Mouse (Mus musculus) midbrain, embryonic 10.5 days (tissue): ENCODE measurements around the gene Hist2h2ac. TPM values are rescaled to one million over a fixed set of nuclear protein-coding genes. Genes with fewer than 3 reads are reported as not detected.
A peak's percentile ranks its signal among the peaks of the same experiment; 100 is the strongest.
"Not testable (repeated sequence)": the region's sequence is repeated elsewhere in the genome, so short reads cannot be mapped to it uniquely, and the experiment has no call there.

ENCODE experiments used
- DNase-seq: peaks from one replicate; pipeline ENCODE4 v3.0.0-alpha.2; 2017; ENCODE audit warnings: low spot score
- H3K27ac ChIP-seq: fragments of 300-500 bp; sonication (generic); replicated peaks from 2 replicates; pipeline ENCODE4 v1.5.1; 2016; ENCODE audit warnings: mild to moderate bottlenecking
- H3K27me3 ChIP-seq: fragments of 300-500 bp; sonication (generic); 2 replicates; pipeline ENCODE4 v1.6.1; 2016; ENCODE audit warnings: low read depth, mild to moderate bottlenecking; ENCODE audit not compliant: poor library complexity, severe bottlenecking
- H3K36me3 ChIP-seq: fragments of 300-500 bp; sonication (generic); 2 replicates; pipeline ENCODE4 v1.6.1; 2016; ENCODE audit warnings: mild to moderate bottlenecking, moderate library complexity
- H3K4me1 ChIP-seq: fragments of 300-500 bp; sonication (generic); 2 replicates; pipeline ENCODE4 v1.6.1; 2016
- H3K4me3 ChIP-seq: fragments of 300-500 bp; sonication (generic); 2 replicates; pipeline ENCODE4 v1.5.1; 2016; ENCODE audit warnings: mild to moderate bottlenecking, moderate library complexity
- H3K9me3 ChIP-seq: fragments of 300-500 bp; sonication (generic); replicated peaks from 2 replicates; pipeline ENCODE4 v1.6.1; 2016; ENCODE audit warnings: mild to moderate bottlenecking
- WGBS: fragments of 180-500 bp; shearing (Covaris S2); methylation state at CpG from one replicate; pipeline ENCODE4 v1.1.7; 2016; 5-methylcytosine and 5-hydroxymethylcytosine counted together
- polyA plus RNA-seq: library from polyadenylated mRNA; unstranded; fragments of >200 nt; fragmentation: Nextera tagmentation; extraction: Ambion mirVana; gene quantifications from 2 replicates; pipeline ENCODE4 v1.2.1, GENCODE M21; 2016

The Hist2h2ac gene
- 7.3 and 17.2 TPM in 2 replicates for polyA plus RNA-seq

DNA sequence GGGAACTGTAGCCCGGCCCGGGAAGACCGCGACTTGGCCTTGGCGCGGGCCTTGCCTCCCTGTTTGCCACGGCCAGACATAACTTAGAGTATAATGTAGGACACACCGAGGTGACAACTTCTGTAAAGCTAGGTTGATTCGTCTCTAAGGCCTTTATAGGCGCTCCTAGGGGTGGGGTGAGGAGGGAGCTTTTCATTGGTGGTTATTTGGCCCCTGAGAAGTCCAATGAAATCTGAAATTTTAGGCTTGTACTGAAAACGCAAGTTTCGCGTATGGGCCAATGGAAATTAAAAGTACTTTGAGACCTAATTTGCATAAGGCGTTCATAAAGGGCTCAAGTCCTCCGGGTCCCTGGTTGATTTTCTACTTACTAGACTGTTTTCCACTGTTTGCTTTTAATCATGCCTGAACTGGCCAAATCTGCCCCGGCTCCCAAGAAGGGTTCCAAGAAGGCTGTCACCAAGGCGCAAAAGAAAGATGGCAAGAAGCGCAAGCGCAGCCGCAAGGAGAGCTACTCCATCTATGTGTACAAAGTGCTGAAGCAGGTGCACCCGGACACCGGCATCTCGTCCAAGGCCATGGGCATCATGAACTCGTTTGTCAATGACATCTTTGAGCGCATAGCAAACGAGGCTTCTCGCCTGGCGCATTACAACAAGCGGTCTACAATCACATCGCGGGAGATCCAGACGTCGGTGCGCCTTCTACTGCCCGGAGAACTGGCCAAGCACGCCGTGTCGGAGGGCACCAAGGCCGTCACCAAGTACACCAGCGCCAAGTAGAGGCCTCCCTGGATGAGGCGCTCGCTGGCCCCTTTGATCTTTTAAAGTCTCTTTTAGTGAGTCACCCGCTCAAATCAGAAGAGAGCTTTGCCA lies at the start of gene Hist2h2ac, which contains the start of gene Hist2h2be:
Gene Hist2h2ac, minus strand, starts transcription at position 116 of the 875 bp plus-strand sequence.
Gene Hist2h2be, plus strand, starts transcription at position 355 of the 875 bp plus-strand sequence.
- peak; percentile 83 for DNase-seq
- peaks cover 65% of the 10 kb centered on the region for H3K4me1 ChIP-seq

DNA sequence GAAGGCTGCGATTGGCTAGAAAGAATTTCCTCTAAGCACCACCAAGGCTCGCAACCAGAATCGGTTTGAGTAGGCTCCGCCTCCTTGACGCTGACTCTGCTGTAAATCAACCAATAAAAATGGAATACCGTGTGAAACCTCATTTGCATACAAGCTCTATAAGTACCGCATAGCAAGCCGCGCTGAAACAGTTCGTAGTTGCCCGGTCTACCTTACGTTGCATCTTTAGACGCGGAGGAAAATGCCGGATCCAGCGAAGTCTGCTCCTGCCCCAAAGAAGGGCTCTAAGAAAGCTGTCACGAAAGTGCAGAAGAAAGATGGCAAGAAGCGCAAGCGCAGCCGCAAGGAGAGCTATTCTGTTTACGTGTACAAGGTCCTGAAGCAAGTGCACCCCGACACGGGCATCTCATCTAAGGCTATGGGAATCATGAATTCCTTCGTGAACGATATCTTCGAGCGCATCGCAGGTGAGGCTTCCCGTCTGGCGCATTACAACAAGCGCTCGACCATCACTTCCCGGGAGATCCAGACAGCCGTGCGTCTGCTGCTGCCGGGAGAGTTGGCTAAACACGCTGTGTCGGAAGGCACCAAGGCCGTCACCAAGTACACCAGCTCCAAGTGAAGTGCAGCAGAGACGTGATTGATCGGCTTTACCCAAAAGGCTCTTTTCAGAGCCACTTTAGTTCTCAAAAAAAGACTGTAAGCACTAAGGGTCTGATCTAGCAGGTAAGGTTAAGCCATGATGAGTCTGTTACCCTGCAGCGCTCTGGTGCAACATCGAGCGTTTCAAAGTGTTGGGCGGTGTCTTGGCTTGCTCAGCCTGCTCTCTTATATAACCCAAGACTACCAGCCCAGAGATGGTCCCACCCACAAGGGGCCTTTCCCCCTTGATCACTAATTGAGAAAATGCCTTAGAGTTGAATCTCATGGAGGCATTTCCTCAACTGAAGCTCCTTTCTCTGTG lies 49.1 kb upstream of the Hist2h2ac start, which contains the start of gene Hist2h2bb:
Gene Hist2h2bb, plus strand, starts transcription at position 242 of the 964 bp plus-strand sequence.
- WGBS, result under 1% methylated on average over 45 of the region's 45 CpGs
- DNase-seq, result peak; percentile 92
- Histone ChIP-seq H3K27me3 (no peaks in the 10 kb centered on the region), H3K27ac (peak within 1 kb of the TSS; percentile 96), H3K36me3 (no peaks in the 10 kb centered on the region), H3K4me1 (peaks cover 17% of the 10 kb centered on the region), H3K9me3 (no peaks in the 10 kb centered on the region), H3K4me3 (peak within 1 kb of the TSS; percentile 68)

More for the DNA sequence above, at the start of gene Hist2h2ac, which contains the start of gene Hist2h2be:
- WGBS, result under 1% methylated on average over 43 of the region's 43 CpGs
- no peaks in the 10 kb centered on the region for H3K36me3 ChIP-seq
- no peaks in the 10 kb centered on the region for H3K27me3 ChIP-seq
- H3K4me3 ChIP-seq, result peak within 1 kb of the TSS; percentile 64
- no peaks in the 10 kb centered on the region for H3K9me3 ChIP-seq
- peak within 1 kb of the TSS; percentile 97 for H3K27ac ChIP-seq

DNA sequence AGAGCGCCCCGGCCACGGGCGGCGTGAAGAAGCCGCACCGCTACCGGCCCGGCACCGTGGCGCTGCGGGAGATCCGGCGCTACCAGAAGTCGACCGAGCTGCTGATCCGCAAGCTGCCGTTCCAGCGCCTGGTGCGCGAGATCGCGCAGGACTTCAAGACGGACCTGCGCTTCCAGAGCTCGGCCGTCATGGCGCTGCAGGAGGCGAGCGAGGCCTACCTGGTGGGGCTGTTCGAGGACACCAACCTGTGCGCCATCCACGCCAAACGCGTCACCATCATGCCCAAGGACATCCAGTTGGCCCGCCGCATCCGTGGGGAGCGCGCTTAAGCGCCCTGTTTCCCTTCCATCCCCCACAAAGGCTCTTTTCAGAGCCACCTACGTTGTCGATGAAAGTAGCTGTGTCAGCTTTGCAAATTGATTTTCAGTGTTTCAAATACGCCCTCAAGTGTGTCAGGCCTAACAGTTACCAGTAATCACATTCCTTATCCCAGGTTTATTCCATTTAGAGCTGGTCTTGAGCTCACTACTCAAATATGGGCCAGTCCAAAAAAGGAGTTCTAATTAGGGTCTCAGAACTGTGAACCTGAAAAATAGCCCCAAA lies 48.2 kb upstream of the Hist2h2ac start:
- H3K27ac ChIP-seq, result peak overlapping the region; percentile 96
- H3K4me1 ChIP-seq, result peaks cover 26% of the 10 kb centered on the region
- not testable (repeated sequence) for H3K36me3 ChIP-seq, H3K9me3 ChIP-seq, H3K27me3 ChIP-seq
- DNase-seq, result peak; percentile 48
- peak overlapping the region; percentile 68 for H3K4me3 ChIP-seq
- under 1% methylated on average over 16 of the region's 44 CpGs for WGBS

DNA sequence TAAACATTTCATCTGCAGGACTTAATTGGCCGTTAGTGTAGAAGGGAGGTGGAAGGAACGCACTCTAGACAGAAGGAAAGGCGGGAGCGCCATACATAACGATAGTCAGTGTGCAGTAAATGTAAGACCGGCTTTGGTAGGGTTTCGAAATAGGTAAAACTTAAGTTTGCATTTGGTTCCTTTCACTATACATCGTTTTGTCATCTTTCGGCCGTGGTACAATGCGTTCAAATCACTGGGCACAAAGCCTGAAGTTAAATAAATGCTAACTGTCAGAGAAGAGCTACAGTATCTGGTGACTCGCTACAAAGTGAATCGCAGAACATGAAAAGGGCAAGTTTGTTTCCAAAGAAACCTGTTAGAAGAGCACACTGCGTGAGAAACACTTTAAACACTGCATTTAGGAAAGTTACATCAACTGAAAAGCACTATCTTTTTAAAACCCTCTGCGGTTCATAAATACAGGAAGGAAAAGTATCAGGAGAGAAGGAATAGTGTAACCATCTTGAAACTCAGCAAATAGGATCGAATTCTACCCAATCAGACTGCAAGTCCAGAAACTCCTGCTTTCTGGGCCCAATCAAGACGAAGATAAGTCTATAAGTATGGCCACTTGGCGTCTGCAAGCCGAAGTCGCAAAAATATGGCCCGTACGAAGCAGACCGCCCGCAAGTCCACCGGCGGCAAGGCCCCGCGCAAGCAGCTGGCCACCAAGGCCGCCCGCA lies 47.5 kb upstream of the Hist2h2ac start, which contains the start of gene Hist2h3b:
Gene Hist2h3b, plus strand, starts transcription at position 604 of the 725 bp plus-strand sequence.
- Histone ChIP-seq H3K27ac (peak within 1 kb of the TSS; percentile 96), H3K36me3 (no peaks in the 10 kb centered on the region), H3K4me3 (peak within 1 kb of the TSS; percentile 68), H3K4me1 (peaks cover 30% of the 10 kb centered on the region), H3K9me3 (no peaks in the 10 kb centered on the region), H3K27me3 (no peaks in the 10 kb centered on the region)
- WGBS, result 26% methylated on average over 30 of the region's 30 CpGs
- peak; percentile 81 for DNase-seq

DNA sequence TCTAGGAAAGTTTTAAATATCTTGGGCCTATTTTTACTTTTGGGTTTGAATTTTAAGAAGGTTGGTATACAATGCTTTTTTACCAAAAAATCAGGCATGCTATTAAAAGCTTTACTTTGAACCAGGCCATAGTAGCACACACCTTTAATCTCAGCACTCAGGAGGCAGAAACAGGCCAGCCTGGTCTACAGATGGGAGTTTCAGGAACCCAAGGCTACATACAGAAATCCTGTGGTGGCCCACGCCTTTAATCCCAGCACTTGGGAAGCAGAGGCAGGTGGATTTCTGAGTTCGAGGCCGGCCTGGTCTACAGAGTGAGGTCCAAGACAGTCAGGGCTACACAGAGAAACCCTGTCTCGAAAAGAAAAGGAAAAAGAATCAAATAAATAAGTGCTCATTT lies 46.9 kb upstream of the Hist2h2ac start:
- H3K27me3 ChIP-seq, result no peaks in the 10 kb centered on the region
- no peaks in the 10 kb centered on the region for H3K36me3 ChIP-seq
- WGBS, result 83% methylated on average over 4 of the region's 4 CpGs
- no peak for DNase-seq
- H3K4me3 ChIP-seq, result peak overlapping the region; percentile 51
- peak overlapping the region; percentile 96 for H3K27ac ChIP-seq
- peaks cover 35% of the 10 kb centered on the region for H3K4me1 ChIP-seq
- no peaks in the 10 kb centered on the region for H3K9me3 ChIP-seq

DNA sequence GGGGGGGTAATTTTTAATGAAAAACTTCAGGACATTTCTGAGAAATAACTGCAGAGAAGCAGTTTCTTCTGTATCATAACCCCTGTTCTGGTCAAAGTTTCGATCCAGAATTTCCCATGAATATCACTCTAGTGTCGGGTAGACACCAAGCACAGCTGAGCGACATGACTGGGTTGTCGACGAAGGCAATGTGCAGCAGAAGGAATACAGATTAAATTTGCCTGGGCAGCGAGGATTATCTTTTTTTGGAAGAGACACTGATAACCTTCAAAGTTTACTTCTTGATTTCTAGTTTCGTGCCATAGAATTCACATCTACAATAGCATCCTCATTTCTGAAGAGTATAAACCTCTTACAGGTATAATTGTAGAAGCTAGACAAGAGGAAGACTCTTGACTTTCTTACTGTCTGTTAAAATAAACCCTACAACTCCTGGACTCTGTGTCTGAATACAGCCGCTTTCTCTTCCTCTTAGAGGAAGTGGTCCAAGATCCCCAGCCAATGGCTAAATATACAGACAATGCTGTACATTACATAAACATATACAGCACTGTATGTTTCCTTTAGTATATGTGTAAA lies 45.5 kb upstream of the Hist2h2ac start:
- Histone ChIP-seq H3K4me1 (peaks cover 49% of the 10 kb centered on the region), H3K9me3 (no peaks in the 10 kb centered on the region), H3K27ac (peak overlapping the region; percentile 96), H3K4me3 (no peak overlapping the region), H3K27me3 (no peaks in the 10 kb centered on the region), H3K36me3 (no peaks in the 10 kb centered on the region)
- no peak for DNase-seq
- WGBS, result 91% methylated on average over 8 of the region's 8 CpGs

DNA sequence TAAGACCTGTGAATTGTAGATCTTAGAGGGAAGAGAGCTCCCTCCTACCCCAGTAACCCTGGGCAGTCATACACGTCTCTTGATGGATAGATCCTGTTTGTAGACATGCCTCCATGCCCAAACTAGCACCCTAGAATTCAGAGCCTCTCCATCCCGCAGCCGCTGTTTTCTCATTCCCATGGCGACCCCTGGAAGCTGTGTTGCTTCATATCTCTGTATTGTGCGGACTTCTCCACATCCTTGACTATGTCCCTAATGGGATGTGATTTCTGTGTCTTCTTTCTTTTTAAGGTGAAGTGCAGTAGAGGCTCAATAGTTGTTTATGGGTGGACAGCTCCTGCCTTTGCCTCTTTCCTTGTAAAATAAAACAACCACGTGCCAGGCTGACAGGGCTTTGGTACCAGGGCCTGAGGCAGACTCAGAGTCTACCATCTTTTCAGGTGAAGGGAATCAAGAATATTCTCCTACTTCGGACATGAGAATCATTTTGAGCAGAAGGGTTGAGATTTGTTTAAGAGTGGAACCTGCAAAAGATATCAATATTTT lies 43.8 kb upstream of the Hist2h2ac start:
- H3K27ac ChIP-seq, result peak overlapping the region; percentile 96
- no peaks in the 10 kb centered on the region for H3K27me3 ChIP-seq
- DNase-seq, result peak; percentile 43
- no peaks in the 10 kb centered on the region for H3K9me3 ChIP-seq
- 79% methylated on average over 7 of the region's 7 CpGs for WGBS
- H3K4me1 ChIP-seq, result peaks cover 51% of the 10 kb centered on the region
- H3K4me3 ChIP-seq, result peak overlapping the region; percentile 68
- no peaks in the 10 kb centered on the region for H3K36me3 ChIP-seq

DNA sequence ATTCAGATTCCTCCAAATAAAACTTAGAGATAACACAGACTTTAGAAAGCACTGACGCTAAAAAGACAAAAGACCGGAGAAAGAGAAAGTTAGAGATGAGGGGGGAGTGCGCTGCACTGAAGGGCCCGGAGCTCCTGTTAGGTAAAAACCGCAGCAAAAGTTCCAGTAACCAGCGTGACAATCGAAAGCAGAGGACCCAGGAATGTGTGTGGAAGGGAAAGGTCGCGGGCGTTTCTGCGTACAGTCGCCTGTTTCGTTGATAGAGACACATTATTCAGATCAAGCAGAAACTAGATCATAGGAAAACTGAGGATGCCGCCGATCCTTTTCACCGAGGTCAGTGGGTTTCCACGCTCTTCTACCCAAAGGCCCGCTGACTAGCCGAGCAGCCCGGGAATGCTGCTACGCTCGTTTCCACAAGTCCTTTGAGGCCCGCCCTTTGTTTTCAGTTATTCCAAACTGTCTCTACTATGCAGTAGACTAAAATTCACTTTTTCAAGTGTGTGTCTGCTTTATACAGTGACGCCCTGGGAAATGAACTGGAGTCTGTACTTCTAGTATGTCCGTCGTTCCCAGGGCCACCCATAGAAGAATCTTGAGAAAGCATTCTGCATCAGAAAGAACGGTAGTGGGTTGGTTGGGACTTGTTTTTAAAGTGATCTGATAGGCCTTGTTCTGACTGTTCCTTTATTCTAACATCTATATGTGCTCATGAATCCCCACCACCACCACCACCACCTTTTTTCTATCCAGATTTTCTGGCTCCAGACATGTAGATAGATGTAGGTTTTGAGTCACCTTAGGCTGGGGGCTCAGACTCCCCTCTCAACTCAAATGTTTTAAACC lies 43.1 kb upstream of the Hist2h2ac start:
- H3K9me3 ChIP-seq, result no peaks in the 10 kb centered on the region
- peaks cover 51% of the 10 kb centered on the region for H3K4me1 ChIP-seq
- peak; percentile 63 for DNase-seq
- H3K4me3 ChIP-seq, result peak overlapping the region; percentile 68
- WGBS, result 8% methylated on average over 27 of the region's 27 CpGs
- H3K27ac ChIP-seq, result peak overlapping the region; percentile 96
- H3K27me3 ChIP-seq, result no peaks in the 10 kb centered on the region
- no peaks in the 10 kb centered on the region for H3K36me3 ChIP-seq

DNA sequence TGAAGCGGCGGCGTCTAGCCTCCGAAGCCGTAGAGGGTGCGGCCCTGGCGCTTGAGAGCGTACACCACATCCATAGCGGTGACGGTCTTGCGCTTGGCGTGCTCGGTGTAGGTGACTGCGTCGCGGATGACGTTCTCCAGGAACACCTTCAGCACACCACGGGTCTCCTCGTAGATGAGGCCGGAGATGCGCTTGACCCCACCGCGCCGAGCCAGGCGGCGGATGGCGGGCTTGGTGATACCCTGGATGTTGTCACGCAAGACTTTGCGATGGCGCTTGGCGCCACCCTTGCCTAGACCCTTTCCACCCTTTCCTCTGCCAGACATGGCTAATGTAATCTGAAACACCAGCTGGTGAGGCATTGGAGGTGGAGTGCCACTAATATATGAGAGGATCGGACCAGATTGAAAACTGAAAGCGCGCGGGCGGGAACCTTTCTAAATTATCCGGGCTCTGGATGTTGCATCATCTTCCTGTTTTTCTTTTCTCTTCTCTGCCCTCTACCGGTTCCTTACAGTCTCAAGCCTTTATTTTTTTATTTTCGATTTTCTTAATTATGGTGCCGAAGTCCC lies 42.4 kb upstream of the Hist2h2ac start, which contains the start of gene Hist2h4:
Gene Hist2h4, minus strand, starts transcription at position 333 of the 572 bp plus-strand sequence.
- Histone ChIP-seq H3K27ac (peak within 1 kb of the TSS; percentile 96), H3K27me3 (no peaks in the 10 kb centered on the region), H3K4me3 (peak within 1 kb of the TSS; percentile 68), H3K4me1 (peaks cover 49% of the 10 kb centered on the region), H3K9me3 (no peaks in the 10 kb centered on the region), H3K36me3 (no peaks in the 10 kb centered on the region)
- WGBS, result under 1% methylated on average over 40 of the region's 40 CpGs
- peak; percentile 95 for DNase-seq

DNA sequence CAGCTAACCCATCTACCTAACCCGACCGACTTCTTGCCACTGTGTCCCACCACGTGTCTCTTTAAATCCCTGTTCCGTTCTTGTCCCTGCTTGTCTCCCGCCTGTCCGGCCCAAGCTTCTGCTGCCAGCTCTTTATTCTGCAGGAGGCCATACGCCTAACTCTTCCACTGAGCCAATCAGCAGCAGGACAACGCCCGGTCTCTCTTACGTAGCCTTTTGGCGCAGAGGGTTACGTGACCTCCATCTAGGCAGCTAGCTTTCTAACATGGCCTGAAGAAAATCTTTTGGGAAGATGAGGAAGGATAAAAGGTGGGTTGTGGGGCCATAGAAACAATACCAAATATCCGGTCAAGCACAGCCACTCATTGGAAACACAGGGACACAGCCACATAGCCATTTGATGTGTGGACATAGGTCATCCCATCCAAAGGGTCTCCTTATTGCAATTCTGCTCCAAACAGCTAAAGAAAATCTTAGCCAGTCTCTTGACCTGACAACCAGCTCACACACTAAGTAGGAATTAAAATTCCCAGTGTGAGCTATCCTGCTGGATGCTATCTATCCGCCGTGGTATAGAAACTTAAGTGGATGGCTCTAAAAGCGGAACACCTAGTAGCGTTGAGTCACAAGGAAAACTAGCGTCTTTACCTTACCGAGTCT lies 41.7 kb upstream of the Hist2h2ac start:
- Histone ChIP-seq H3K9me3 (no peaks in the 10 kb centered on the region), H3K27me3 (no peaks in the 10 kb centered on the region), H3K27ac (peak overlapping the region; percentile 96), H3K4me1 (peaks cover 42% of the 10 kb centered on the region), H3K36me3 (no peaks in the 10 kb centered on the region), H3K4me3 (peak overlapping the region; percentile 68)
- WGBS, result under 1% methylated on average over 19 of the region's 19 CpGs
- DNase-seq, result peak; percentile 87
